Mouse (Mus musculus) thymus, adult 2 months (tissue): ENCODE measurements around the gene Klk9.

ENCODE experiments used
- CTCF ChIP-seq: fragments of 200-500 bp; IDR thresholded peaks from 2 replicates; pipeline ENCODE4 v1.5.1; 2012; ENCODE audit warnings: mild to moderate bottlenecking, control low read depth, low read length, moderate library complexity, borderline replicate concordance; ENCODE audit not compliant: control insufficient read depth, poor library complexity, insufficient read depth; ENCODE audit errors: extremely low read depth
- POLR2A ChIP-seq: fragments of 200-500 bp; IDR thresholded peaks from 2 replicates; pipeline ENCODE4 v1.6.1; 2012; ENCODE audit warnings: mild to moderate bottlenecking, low read length, control low read depth, moderate library complexity; ENCODE audit not compliant: control insufficient read depth, poor library complexity, insufficient read depth; ENCODE audit errors: extremely low read depth

- TF ChIP-seq CTCF = no peak
- no peak for TF ChIP-seq POLR2A
These were observed 34.4 kb downstream of the Klk9 start for GRCm38 (mm10) chr7:43826056-43826455.
